Mouse (Mus musculus) brain, adult 2 months (tissue): ENCODE data around the gene Atp8a2.
A peak's percentile ranks its signal among the peaks of the same experiment; 100 is the strongest.
"Not testable (repeated sequence)": the region's sequence is repeated elsewhere in the genome, so short reads cannot be mapped to it uniquely, and the experiment has no call there.

ENCODE experiments used
- DNase-seq: peaks from one replicate; pipeline ENCODE4 v3.0.0; 2011; ENCODE audit warnings: low read depth, low spot score

The Atp8a2 gene

GRCm38 (mm10) chr14:60026647-60027046 lies 170.3 kb downstream of the Atp8a2 start:
- DNase-seq: peak; percentile 87

GRCm38 (mm10) chr14:60015891-60016290 lies 181.1 kb downstream of the Atp8a2 start:
- peak; percentile 93 for DNase-seq

GRCm38 (mm10) chr14:60001801-60002200 lies 195.2 kb downstream of the Atp8a2 start:
- no peak for DNase-seq

- no peak for DNase-seq
Measured at GRCm38 (mm10) chr14:59988860-59989259, 208.1 kb downstream of the Atp8a2 start.

- DNase-seq: no peak
Measured at GRCm38 (mm10) chr14:59987975-59988374, 209.0 kb downstream of the Atp8a2 start.

- no peak for DNase-seq
Measured at GRCm38 (mm10) chr14:59978007-59978406, 219.0 kb downstream of the Atp8a2 start.

- DNase-seq: no peak
Measured at GRCm38 (mm10) chr14:59971221-59971730, 225.7 kb downstream of the Atp8a2 start.

GRCm38 (mm10) chr14:59969485-59970134 lies 227.4 kb downstream of the Atp8a2 start:
- peak; percentile 11 for DNase-seq

GRCm38 (mm10) chr14:59967847-59968550 lies 229.0 kb downstream of the Atp8a2 start:
- DNase-seq: no peak

GRCm38 (mm10) chr14:59966981-59967380 lies 230.0 kb downstream of the Atp8a2 start:
- no peak for DNase-seq

GRCm38 (mm10) chr14:59964569-59964968 lies 232.4 kb downstream of the Atp8a2 start:
- no peak for DNase-seq

GRCm38 (mm10) chr14:59960961-59961360 lies 236.0 kb downstream of the Atp8a2 start:
- DNase-seq: no peak

- DNase-seq: no peak
Measured at GRCm38 (mm10) chr14:59960214-59960890, 236.6 kb downstream of the Atp8a2 start.

- DNase-seq: no peak
Measured at GRCm38 (mm10) chr14:59959723-59960122, 237.3 kb downstream of the Atp8a2 start.

GRCm38 (mm10) chr14:59949983-59950382 lies 247.0 kb downstream of the Atp8a2 start:
- no peak for DNase-seq

GRCm38 (mm10) chr14:59942864-59943611 lies 253.9 kb downstream of the Atp8a2 start:
- peak; percentile 90 for DNase-seq

- peak; percentile 34 for DNase-seq
Measured at GRCm38 (mm10) chr14:59942199-59942598, 254.8 kb downstream of the Atp8a2 start.

GRCm38 (mm10) chr14:59932355-59932754 lies 264.6 kb downstream of the Atp8a2 start:
- no peak for DNase-seq

- DNase-seq: no peak
Measured at GRCm38 (mm10) chr14:59931412-59932058, 265.4 kb downstream of the Atp8a2 start.

GRCm38 (mm10) chr14:59929190-59929589 lies 267.8 kb downstream of the Atp8a2 start:
- DNase-seq: not testable (repeated sequence)

GRCm38 (mm10) chr14:59928781-59929180 lies 268.2 kb downstream of the Atp8a2 start:
- DNase-seq: no peak
